Mouse (Mus musculus) megakaryocyte, embryonic 14.5 days (primary cell): ENCODE data around the gene Prm2.

ENCODE experiments used
- FLI1 ChIP-seq: IDR thresholded peaks from 2 replicates; pipeline ENCODE4 v1.6.1; 2012; ENCODE audit warnings: low read length, inconsistent platforms, mixed read lengths
- GATA1 ChIP-seq: IDR thresholded peaks from 3 replicates; pipeline ENCODE4 v1.6.1; 2012; ENCODE audit warnings: mixed read lengths, low read length, inconsistent platforms, borderline replicate concordance

DNA sequence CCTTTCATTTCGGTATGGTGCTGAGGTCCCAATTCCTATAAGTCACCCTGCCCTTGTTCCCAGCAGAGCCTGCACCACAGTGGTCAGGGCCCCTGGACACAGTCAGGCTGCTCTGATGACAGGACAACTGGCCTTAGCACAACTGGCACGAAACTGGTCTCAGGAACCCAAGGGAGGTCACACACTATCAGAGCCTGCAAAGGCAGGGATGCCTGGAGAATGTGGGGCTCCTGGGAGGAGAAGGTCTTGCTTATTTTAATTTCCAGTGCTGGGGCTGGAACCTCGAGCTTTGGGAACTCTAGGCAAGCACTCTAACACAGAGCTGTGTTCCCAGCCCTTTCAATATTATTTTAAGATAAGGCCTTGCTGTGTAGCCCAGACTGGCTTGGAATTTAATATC, 24.0 kb upstream of the Prm2 start:
- TF ChIP-seq GATA1 (no peak), FLI1 (no peak)
